Mouse (Mus musculus) embryonic fibroblast, embryonic 13.5 days (primary cell): ENCODE measurements around the gene Dync1li1. TPM values are rescaled to one million over a fixed set of nuclear protein-coding genes. Genes with fewer than 3 reads are reported as not detected.
A peak's percentile ranks its signal among the peaks of the same experiment; 100 is the strongest.

Experiments
- H3K27ac ChIP-seq: 2 replicates; pipeline ENCODE4 v1.5.1; 2012; ENCODE audit warnings: low read length, control low read depth, inconsistent platforms; ENCODE audit not compliant: insufficient read depth
- H3K4me1 ChIP-seq: 2 replicates; pipeline ENCODE4 v1.6.1; 2011; ENCODE audit warnings: low read length; ENCODE audit not compliant: control insufficient read depth, insufficient read depth
- H3K4me3 ChIP-seq: 2 replicates; pipeline ENCODE4 v1.5.1; 2011; ENCODE audit warnings: mild to moderate bottlenecking, control low read depth, low read length; ENCODE audit not compliant: insufficient read depth
- CTCF ChIP-seq: IDR thresholded peaks from 2 replicates; pipeline ENCODE4 v1.5.1; 2011; ENCODE audit warnings: mild to moderate bottlenecking, control low read depth, low read length, moderate library complexity, borderline replicate concordance; ENCODE audit not compliant: insufficient read depth
- POLR2A ChIP-seq: IDR thresholded peaks from 2 replicates; pipeline ENCODE4 v1.6.1; 2011; ENCODE audit warnings: low read depth, mild to moderate bottlenecking, control low read depth, low read length, moderate library complexity
- polyA plus RNA-seq: library from polyadenylated mRNA; stranded (reverse); fragments of >200 nt; gene quantifications from 2 replicates; pipeline ENCODE4 v1.2.4, GENCODE M21; 2011; ENCODE audit warnings: low read depth; ENCODE audit not compliant: missing spikeins, insufficient read length

Dync1li1 gene
- polyA plus RNA-seq, 1 experiment = 58.0 TPM

DNA sequence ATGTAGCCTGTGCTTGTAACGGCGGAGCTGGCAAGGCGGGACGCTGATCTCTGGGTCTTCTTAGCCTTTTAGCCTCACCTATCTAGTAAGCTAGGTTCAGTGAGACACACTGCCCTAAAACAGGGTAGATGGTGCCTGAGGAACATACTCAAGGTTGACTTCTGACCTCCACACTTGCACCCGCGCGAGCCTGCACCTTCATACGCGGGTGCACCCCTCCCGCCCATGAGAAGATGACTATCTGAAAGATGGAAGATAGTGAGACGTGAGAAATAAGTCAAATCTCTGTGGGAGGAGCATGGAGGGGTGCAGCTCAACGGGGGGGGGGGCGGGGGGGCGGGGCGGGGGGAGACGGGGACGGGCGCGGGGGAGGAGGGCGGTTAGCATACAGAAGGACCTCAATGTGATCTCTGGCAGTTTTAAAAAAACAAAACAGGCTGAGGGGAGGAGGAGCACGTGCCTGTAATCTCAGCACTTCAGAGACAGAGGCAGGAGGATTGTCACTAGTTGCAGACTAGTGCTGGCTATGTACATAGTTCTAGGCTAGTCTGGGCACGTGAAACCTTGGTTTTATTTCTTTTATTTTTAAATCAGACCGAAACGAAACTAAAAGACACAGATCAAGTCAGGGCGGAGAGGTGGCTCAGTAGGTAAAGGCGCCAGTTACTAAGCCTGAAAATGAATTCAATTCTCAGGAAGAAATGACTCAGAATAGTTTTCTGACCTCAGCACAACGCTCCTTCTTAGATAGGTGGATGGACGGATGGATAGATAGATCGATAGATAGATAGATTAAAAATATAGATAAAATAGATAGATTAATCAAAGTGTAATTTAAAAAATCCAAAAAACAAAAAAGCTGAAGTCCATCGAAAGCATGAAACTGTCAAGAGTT is 41.6 kb downstream of the Dync1li1 start:
- H3K27ac ChIP-seq = no peak overlapping the region
- TF ChIP-seq CTCF (no peak), POLR2A (no peak)
- peak overlapping the region; percentile 29 for H3K4me3 ChIP-seq
- no peaks in the 10 kb centered on the region; the same call in 1 of the 2 replicates for H3K4me1 ChIP-seq

DNA sequence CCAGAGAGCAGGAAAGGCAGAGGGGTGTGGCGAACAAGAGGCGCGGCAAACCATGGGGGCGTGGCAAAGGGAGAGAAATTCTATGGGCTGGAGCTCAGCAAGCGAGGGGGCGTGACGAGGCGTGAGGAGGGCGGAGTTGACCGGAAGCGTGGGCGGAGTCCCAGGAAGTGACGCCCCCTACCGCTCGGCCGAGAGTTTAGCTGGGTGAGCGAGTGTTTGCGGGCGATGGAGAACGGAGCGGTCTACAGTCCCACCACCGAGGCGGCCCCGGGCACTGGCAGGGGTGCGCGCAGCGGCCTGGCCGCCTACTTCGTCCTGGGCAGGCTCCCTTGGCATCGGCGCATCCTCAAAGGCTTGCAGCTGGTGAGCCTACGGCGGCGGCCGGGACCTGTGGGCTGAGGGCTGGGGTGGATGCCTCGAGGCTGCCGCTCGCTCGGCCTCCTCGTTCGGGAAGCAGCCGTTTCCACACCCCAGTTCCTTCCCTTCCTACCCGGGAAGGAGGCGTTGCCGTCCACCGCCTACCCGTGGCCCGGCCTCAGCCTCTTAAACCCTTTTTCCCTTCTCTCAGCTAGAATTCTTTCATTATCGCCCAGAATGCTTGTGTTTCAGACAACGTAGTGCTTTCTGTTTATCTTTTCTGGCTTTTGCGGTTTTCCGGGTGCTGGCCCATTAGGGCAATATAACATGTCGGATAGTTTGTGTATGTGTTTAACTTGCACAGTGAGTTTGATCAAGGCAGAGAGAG is 42.6 kb downstream of the Dync1li1 start, which contains the start of gene Cmtm6:
Gene Cmtm6, plus strand, starts transcription at position 106 of the 745 bp plus-strand sequence.
- H3K27ac ChIP-seq = peak within 1 kb of the TSS; percentile 83
- H3K4me1 ChIP-seq = no peaks in the 10 kb centered on the region; the same call in 1 of the 2 replicates
- TF ChIP-seq CTCF (peak; percentile 46; the same call in 1 of the 2 replicates), POLR2A (peak; percentile 96)
- peak within 1 kb of the TSS; percentile 87 for H3K4me3 ChIP-seq

DNA sequence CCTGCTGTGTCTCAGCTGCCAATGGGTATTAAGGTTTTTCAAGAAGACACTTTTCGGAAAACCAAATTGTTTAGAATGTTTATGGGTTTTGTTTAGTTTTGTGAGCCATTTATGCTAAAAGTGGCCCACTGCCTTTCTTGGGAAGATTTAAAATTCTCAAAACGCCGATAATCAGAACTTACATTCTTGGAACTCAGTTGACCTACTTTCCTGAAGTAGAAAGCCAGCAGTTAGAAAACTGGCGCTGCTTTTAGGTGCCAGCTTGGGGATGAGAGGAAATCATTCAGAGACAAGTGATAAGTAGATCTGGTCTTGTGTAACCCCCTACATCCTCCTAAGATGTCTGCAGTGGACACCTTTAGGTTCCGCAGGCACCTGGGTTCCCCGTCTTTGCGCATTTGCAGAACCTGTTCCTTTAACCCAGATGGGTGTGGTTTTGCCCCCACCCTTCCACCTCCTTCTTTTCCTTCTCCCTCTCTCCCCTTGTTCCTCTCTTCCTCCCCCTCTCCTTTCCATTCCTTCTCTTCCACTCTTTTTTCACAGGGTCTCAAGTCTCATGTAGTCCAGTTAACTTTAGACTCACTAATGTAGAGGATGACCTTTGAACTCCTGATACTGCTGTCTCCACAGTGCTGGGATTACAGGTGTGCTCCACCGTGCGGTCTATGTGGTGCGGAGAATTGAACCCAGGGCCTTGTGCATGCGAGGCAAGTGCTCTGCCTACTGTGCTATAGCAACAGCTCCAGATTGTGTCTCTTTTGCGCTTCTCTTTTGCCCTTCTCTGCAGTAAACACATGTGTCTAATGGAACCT is 43.5 kb downstream of the Dync1li1 start:
- Histone ChIP-seq H3K27ac (peak overlapping the region; percentile 83; the same call in 1 of the 2 replicates), H3K4me1 (no peaks in the 10 kb centered on the region; the same call in 1 of the 2 replicates), H3K4me3 (peak overlapping the region; percentile 87)
- TF ChIP-seq CTCF = no peak
- no peak for TF ChIP-seq POLR2A

DNA sequence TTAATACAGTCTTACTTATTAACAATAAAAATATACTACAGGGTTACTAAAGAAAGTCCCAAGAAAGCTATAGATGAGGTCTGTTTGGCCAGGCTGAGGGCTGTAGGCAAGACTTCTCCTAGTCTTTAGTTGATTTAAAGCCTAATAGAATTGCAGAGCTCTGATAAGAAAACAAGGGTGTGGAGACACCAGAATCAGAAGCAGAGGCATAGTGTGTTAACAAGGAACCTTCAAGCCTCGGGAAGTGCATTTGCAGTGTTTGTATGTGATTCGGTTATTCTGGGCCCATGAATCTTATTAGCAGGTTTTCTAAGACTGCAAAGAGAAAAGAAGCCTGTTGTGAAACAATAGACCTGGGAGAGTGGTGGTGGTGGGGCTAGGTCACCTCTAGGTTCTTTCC is 44.6 kb downstream of the Dync1li1 start:
- Histone ChIP-seq H3K4me1 (no peaks in the 10 kb centered on the region; the same call in 1 of the 2 replicates), H3K4me3 (no peak overlapping the region), H3K27ac (no peak overlapping the region)
- no peak for TF ChIP-seq CTCF
- no peak for TF ChIP-seq POLR2A

DNA sequence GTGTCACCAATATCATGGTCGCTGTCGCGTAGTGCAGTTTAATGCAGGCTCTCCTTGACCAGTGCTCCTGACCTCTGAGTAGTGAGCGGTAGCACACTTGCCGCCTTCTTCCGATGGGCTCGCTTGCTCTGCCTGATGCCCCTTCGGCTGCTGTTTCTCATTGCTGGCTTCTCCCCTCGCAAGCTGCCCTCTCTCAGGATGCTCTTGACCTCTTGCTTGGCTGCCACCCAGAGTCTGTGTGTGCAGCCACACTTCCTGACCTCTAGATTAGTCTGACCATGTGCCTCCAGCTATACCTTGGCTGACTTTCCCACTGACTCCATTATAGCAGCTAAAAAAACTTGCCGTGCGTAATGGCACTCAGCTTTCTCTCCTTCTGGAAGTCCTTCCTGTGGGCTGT is 47.9 kb downstream of the Dync1li1 start:
- H3K4me1 ChIP-seq = no peaks in the 10 kb centered on the region
- no peak for TF ChIP-seq POLR2A
- no peak for TF ChIP-seq CTCF
- H3K4me3 ChIP-seq = no peak overlapping the region
- H3K27ac ChIP-seq = no peak overlapping the region

- TF ChIP-seq POLR2A (no peak), CTCF (no peak)
- Histone ChIP-seq H3K27ac (no peak overlapping the region), H3K4me3 (no peak overlapping the region), H3K4me1 (no peaks in the 10 kb centered on the region)
Observed at GRCm38 (mm10) chr9:114740336-114740735, 51.7 kb downstream of the Dync1li1 start.

DNA sequence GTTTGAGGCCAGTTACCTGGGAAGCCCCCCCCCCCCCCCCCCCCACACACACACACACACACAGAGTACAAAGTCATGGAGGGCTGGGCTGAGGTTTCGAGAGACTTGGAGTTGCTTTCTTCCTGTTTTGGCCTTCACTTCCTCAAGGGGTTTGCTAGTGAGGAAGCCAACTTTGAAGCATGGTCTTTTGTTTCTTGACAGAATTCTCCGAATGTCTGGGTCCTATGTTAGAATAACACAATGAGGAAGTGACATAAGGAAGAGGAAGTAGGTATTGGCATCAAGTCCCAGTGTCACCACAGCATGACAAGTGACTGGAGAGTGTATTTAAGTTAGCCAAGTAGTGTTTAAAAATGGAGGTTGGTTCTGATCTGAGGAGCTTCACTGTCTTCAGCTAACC is 54.1 kb downstream of the Dync1li1 start:
- Histone ChIP-seq H3K4me1 (no peaks in the 10 kb centered on the region), H3K4me3 (no peak overlapping the region), H3K27ac (no peak overlapping the region)
- no peak for TF ChIP-seq CTCF
- no peak for TF ChIP-seq POLR2A

DNA sequence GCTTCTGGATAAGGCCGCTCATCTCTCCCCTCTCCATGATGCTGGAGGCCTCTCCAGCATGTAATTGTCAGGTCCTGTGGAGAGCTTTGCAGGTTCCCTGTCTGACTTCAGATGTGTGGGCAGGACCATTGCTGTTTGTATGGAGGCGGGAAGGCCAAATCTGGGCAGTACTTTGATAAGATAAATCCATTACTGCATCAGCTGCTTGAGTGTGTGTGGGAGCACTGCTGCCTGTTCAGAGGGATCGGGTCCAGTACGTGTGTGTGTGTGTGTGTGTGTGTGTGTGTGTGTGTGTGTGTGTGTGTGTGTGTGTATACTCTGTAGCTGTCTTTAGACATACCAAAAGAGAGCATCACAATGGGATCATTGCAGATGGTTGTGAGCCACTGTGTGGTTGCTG is 56.6 kb downstream of the Dync1li1 start:
- Histone ChIP-seq H3K4me1 (no peaks in the 10 kb centered on the region), H3K4me3 (no peak overlapping the region), H3K27ac (no peak overlapping the region)
- TF ChIP-seq CTCF (no peak), POLR2A (no peak)

GRCm38 (mm10) chr9:114745654-114746053 is 57.1 kb downstream of the Dync1li1 start:
- Histone ChIP-seq H3K4me1 (no peaks in the 10 kb centered on the region), H3K27ac (no peak overlapping the region), H3K4me3 (no peak overlapping the region)
- no peak for TF ChIP-seq CTCF
- TF ChIP-seq POLR2A = no peak
